Mouse (Mus musculus): ENCODE data around the gene Eme1. TPM values are rescaled to one million over a fixed set of nuclear protein-coding genes. Genes with fewer than 3 reads are reported as not detected.
"Not testable (repeated sequence)": the region's sequence is repeated elsewhere in the genome, so short reads cannot be mapped to it uniquely, and the experiment has no call there.

The Eme1 gene
- total RNA-seq (2021): 1 to 10 TPM; 1.3 to 1.5 TPM
- long read RNA-seq, experiment 1, partial matches to known transcripts: 0 of 1 reads
- long read RNA-seq, experiment 1, other reads (novel, unspliced or antisense): 1 of 1 reads
- long read RNA-seq, experiment 2, partial matches to known transcripts: 0 of 2 reads
- long read RNA-seq, experiment 2, other reads (novel, unspliced or antisense): 2 of 2 reads

DNA sequence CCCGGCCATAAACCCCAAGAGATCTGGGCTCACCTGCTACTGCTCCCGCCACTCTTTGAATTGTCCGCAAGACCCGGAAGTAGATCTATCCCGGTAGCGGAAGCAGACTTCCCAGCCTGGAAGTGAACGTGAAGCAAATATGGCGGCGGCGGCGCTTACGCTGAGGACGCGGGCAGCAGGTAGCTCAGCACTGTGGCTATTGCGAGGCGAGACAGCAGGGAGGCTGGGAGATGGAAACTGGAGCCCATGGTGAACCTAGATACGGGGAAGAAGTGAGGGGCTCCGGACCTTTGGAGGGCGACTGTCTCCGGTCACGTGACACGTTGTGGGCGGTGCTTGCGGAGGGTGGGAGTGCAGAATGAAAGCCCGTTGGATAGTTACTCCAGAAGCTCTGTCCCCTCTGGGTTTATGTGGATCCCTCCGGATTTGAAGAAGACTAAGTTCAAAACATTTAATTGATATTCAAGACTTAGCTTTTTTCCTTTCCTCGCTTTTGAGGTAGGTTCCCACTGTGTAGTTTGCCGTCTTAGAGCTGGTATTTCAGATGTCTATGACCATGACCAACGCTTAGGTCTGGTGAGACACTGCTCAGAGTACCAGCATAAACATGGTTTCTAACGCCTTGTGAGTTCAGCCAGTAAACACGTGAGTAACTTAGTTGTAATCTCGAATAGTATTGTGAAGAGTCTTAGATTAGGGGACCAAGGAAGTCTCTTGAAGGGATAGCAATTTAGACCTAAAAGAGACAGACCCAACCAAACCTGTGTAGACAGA lies at the start of gene Eme1, which contains the start of gene Mrpl27:
Eme1 (minus strand) TSS at position 302 of the 774 bp plus-strand sequence.
Mrpl27 (plus strand) TSS at position 105 of the 774 bp plus-strand sequence.
- DNase-seq: peak; percentile 87

DNA sequence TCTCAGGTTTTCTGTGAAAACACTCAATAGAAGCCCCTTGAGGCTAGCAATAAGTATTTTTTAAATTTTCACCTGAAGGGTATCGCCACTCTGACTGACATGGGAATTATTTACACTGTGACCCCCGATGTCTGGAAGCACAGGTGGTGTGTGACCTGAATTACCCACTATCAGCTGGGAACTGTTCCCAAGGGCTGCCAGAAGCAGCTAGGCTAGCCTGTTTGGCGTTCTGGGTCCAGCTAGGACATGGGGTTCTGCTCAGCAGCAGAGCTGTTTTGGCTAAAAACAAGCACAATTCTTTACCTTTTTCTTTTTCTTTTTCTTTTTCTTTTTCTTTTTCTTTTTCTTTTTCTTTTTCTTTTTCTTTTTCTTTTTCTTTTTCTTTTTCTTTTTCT lies 48.4 kb upstream of the Eme1 start:
- no peak for DNase-seq

DNA sequence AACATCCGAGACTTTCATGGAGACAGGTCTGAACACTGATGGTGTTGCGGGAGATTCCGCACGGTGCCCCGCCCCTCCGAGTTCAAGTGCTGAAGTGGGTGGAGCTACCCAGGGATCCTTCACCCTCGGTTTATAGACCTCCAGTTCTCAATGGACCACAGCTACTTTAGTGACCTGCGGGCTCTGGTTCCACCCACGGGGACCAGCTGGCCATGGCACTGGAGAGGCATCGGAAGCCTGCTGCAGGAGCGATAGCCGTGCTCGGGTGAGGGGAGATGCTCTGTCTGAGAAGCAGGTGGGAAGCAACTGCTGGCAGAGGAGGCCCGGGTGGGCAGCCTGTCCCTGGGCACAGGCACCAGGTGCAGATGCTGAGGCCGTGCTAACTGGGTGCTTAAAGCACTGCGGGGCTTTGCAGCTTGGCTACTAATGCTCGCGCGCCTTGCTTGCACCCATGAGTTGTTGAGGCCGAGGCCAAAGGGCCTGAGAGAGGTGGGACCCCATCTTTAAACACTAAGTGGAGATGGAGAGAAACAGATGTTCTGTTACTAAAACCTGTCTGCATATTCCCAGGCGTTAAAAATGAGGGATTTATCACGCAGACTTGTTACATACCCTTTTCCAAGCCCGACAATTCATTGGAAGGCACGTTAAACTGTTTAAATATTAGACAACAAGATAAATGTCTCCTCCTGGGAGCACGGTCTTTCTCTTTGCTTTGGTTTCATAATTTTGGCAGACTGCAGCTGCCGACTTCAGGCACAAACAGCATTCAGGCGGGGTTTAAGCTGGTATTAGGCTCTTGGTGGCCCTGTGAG lies 47.8 kb upstream of the Eme1 start:
- no peak for DNase-seq

DNA sequence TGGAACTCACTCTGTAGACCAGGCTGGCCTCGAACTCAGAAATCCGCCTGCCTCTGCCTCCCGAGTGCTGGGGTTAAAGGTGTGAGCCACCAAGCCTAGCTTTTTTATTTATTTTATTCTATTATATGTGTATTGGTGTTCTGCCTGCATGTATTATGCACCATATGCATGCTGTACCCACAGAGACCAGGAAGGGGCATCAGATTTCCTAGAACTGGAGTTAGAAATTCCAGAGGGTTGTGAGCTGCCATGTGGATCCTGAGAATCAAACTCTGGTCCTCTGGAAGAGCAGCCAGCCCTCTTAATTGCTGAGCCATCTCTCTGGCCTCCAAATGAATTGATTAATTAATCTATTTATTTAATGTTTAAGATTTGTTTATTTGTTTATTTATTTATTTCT lies 45.6 kb upstream of the Eme1 start:
- DNase-seq: no peak

DNA sequence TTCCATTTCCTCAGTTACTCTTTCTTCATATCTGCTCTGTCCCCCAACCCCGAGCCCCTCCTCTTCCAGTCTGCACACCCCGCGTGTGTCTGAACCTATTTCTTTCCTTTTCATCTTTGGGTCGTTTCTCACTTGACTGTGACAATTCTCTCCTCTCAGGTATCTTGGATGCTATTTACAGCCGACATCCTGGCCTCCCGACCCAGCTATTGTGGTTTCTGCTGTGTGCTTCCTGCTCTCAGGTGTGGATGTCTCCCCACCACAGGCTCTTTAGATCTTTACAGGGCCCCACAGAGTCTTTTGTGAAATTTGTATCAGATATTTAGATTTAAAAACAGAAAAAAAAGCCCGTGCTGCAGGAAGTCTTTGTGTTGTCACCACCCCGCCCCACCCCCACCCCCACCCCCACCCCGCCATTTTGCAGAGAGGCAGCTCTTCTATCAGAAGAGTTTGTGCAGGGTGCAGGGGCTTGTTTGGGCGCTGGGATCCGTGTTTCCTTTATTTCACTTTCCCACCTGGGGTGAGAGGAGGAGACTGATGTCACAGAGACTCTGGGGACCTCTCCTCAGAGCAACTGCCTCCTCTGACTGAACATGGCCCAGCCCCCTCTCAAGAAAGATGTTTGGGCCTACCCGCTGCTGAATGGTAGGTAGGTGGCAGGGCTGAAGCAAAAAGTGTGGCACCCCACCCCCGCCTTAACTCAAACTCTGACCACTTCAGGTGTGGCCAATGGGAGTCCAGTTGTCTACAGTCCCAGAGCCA lies 44.1 kb upstream of the Eme1 start:
- no peak for DNase-seq

DNA sequence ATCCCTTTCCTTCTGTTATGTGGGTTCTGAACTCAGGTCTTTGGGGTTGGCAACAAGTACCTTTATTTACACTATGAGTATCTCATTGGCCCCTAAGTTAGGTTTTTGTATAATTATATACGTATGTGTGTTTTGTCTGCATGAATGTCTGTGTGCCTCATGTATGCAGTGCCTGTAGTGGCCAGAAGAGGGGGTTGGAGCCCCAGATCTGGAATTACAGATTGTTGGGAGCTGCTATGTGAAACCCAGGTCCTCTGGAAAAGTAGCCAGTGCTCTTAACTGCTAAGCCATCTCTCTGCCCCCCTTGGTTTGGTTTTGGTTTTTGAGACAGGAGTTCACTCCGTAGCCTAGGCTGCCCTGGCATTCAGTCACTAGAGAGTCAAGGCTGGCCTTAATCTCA lies 43.4 kb upstream of the Eme1 start:
- no peak for DNase-seq

DNA sequence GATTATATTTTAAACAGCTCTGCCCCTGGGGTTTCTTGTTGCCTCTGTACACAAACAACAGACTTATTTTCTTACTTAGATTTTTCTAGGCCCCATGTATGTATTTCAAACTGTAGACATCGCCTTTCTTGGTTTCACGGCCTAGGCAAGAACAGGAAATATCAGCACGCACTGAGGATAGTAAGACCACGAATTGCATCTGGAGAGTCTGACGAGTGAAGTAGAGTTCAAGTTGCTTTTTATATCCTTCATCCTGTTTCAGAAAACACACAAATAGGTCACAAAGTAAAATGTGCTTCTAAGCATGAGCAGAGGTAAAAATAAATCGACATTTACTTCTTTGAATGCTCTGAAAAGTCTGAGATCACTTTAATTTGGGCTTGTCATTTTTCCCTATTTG lies 41.7 kb upstream of the Eme1 start:
- no peak for DNase-seq

DNA sequence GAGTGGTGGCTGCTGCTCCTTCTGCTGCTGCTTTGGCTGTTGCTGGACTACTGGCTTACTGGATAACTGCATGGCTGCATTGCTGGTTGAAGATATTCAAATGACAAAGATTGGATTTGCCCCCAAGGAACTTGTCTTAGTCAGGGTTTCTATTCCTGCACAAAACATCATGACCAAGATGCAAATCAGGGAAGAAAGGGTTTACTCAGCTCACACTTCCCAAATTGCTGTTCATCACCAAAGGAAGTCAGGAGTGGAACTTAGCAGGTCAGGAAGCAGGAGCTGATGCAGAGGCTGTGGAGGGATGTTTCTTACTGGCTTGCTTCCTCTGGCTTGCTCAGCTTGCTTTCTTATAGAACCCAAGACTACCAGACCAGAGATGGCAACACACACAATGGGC lies 38.7 kb upstream of the Eme1 start:
- DNase-seq: not testable (repeated sequence)

DNA sequence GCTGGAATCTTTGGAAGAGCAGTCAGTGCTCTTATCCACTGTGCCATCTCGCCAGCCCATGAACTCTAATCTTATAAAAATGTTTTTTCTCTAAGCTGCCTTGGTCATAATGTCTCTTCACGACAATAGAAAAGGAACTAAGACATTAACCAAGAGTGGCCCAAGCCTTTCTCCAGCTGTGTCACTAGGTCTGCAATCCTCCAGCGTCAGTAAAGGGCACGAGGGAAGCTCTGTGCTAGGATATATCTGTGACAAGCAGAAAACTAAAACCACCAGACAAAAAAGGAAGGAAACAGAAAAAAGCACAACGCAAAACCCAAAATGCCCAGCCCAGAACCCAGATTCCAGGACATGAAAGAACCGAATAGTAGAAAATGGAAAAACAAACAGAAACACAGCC lies 33.4 kb upstream of the Eme1 start:
- no peak for DNase-seq

DNA sequence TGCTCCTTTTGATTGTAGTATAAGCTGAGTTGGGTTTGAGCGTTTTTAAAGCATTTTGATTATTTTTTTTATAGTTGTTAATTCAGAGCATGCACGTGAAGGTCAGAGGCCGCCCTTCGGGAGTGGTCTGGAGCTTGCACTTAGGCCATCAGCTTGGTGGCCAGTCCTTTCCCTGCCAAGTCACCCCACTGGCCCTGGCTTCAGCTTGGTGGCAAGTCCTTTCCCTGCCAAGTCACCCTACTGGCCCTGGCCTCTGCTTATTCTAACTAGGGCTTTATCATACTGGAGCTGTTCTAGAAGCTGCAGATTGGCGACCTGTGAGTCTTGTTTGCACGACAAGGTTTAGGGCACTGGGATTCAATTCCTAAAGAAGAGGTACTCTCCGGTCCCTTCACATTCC lies 28.7 kb upstream of the Eme1 start:
- DNase-seq: no peak

DNA sequence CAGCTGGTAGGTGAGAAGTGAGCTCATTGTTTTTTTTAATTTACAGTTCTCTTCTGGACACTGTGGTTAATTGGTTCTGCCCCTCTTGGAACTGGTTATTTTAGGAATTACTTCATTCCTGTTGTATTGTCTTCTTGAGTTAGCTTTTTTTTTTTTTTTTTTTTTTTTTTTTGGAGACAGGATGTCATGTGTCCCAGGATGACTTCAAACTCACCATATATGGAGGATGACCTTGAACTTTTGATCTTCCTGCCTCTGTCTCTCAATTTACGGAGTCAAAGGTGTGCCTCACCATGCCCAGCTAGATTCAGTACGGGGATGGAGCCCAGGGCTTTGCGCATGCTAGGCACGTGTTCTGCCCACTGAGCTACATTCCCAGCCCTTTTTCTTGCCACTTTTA lies 27.9 kb upstream of the Eme1 start:
- no peak for DNase-seq

DNA sequence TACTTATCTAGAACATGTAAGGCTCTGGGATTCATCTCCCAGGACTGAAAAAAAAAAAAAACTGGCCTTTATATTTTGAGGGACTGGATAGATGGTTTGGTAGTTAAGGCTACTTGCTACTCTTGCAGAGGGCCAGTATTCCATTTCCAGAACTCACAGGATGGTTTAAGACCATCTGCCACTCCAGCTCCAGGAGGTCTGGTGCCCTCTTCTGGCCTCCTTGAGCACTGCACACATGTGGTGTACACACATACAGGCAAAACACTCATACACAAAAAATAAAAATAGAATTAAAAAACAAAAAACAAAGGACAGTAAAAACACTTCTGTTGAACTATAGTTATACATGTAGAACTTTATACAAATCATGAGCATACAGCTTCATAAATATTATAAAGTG lies 26.9 kb upstream of the Eme1 start:
- no peak for DNase-seq

DNA sequence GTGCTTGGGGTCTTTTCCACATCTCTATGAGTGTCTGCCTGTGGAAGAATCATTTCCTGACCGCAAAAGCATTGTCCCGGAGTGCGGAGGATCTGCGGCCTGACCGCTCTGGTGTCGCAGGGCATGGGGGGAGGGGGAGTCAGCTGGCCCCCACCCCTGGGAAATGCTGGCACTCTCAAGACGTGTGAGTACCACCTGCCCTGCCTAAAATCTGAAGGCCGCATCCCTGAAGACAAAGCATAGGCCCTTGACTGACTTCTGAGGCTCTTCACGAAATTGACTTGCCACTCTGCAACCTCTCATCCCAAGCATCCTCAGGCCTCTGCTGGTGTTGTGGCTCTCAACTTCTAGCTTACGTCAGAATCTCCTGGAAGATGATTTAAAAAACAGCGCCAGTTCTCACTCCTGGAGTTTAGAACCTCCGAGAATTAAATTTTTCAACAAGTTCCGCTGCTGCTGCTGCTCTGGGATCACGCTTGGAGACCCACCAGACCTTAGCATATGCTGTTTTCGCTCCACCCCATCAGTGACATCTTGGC lies 23.9 kb upstream of the Eme1 start:
- no peak for DNase-seq

DNA sequence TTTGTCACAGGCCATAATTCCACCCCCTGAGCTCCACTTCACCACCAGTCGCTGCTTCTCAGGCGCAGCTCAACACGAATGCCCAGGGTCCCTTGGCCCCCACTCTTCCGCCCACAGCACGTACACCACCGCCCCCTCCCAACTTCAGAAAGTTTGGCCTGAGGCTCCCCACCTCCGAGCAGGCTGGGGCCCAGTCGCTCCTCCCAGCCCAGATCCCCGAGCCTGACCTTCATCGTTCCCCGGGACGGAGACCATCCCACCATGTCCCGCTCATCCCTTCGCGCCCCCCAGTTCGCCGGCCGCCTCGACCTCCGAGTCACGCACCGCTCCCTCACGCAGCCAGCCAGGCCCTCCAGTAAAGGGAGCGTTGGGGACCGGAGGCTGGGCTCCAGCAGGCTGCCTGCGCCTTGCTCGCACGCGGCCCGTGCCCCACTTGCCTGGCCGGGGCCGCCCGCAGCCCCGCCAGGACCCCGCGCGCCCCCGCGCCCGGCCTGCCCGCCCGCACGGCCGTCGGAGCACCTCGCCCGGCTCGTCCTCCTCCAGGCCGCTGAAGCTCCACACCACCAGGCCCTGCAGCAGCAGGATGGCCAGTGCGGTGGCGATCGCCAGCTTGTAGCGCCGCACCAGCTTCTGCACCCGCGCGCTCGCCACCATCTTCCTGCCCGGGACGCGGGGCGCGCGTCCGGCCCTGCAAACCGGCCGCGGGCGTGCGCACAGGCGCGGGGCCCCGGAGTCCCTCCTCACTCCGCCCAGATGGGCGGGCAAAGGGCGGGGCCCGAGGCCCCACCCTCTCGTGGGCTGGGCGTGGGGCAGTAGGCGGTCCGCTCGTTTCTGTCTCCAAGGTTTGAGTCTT lies 23.2 kb upstream of the Eme1 start, which contains the start of gene Xylt2:
Xylt2 (minus strand) TSS at position 762 of the 853 bp plus-strand sequence.
- DNase-seq: peak; percentile 92

DNA sequence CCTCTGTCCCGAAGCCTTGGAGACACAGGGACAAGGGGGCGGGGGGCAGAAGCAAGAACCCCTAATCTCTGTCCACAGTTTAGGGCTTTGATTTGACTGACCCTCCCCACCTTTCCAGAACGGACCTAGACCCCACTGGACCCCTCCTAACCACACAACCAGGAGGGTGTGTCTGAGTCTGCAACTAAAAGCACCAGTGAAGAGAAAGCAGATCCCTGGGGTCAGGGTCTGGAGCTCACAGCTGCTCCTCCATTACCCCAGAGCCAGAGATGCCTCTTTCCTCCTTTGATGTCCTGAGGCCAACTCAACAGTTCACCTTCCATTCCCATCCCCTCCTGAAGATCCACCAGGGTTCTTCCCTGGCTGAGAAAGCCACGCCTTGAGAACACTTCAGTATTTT lies 22.5 kb upstream of the Eme1 start:
- DNase-seq: no peak

DNA sequence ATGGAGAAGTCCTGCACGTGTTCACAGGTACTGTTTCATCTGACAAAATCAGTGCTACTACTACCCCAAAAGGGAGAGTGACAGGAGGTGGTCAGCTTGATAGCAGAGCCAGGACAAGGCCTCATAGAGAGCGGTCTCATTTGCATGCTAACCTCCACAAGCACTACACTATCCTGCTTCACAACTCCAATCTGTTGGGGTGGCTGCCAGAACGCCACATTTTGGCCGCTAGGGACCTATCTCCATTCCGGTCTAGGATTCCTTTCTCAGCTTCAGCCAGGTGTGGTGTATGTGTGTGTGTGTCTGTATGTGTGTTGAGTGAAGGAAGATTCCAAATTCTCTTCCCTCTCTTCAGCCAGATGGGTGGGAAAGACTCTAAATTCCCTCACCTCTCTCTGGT lies 21.7 kb upstream of the Eme1 start:
- no peak for DNase-seq

DNA sequence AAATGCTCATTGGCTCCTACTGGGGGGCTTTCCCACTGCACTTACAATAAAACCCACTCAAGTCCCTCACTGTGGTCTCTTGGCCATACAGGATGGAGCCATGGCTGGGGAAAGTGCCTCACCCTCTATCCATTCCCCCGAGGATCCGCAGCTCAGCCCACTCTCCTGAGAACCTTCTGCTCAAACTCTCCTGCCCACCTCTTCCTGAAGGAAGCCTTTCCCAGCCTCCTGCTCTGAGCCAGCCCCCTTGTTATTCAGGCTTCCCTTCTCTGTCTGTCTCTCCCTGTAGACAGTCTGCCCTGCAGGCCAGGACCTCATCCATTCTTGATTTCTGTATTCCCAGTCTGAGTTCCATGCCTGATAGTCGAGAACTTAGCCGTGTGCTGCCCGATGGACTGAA lies 21.2 kb upstream of the Eme1 start:
- DNase-seq: no peak

DNA sequence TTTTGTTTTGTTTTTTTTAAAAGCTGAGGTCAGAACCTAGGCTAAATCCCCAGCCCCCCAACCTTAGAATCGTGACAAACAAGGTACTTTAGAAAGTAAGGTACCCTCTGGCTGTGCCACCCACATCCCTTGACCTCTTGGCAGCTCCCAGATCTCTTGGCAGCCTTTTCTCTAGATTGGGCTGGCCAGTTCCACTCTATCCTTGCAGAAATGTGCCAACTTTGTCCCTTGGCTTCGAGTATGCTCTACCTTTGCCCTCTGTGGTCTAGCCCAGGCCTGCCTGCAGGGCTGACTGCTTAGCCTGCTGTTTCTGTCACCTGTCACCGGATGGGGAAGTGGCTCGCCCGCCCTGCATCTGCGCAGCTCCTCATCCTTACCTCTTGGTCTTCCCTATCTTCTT lies 11.5 kb upstream of the Eme1 start:
- no peak for DNase-seq

DNA sequence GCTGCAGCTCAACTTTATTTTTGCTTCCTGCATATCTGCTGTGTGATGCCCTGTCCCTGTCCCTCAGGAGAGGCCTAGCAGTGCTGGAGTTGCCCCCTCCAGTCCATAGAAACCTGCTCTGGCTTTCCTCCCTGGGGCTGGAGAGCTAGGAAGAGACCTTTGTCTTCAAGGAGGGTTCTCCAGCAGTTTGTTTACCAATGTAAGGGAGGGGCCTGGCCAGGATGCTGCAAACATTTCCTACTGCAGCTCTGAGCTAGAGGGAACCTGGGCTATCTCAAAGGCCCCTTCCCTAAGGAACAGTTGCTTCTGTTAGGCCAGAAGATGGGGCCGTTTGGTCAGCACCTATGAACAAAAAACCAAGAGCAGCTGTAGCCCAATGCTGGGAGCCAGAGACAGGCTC lies 7.6 kb upstream of the Eme1 start:
- no peak for DNase-seq

DNA sequence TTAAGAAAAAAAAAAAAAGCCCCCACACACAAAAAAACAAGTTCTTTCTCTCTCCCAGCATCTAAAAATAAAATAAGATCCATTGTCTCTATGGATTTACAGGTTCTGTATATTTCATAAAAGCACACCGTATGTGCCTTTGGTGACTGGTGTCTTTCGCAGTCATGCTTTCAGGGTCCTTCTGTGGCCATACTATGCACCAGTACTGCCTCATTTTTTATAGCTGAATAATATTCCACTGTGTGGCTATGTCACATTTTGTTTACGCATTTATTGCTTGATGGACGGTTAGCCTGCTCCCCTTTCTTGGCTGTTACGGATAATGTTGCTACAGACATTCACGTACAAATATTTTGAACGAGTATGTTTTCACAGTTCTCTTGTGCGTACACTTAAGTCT lies 791 bp downstream of the Eme1 start:
- DNase-seq: no peak

DNA sequence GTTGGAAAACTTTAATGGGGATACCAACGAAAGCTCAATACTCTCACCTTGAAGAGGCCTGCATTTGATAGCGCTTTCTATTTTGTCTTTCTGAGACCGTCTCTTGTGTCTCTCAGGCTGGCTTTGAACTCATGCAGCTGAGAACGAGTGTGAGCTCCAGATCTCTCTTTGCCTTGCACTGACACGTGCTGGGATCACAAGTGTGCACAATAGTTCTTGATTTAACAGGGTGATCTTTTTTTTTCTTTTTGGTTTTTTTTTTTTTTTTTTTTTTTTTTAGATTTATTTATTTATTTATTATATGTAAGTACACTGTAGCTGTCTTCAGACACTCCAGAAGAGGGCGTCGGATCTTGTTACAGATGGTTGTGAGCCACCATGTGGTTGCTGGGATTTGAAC lies 2.5 kb downstream of the Eme1 start:
- DNase-seq: not testable (repeated sequence)
